Mouse (Mus musculus) megakaryocyte progenitor cell, adult 5-6 weeks (primary cell): Measurements from ENCODE around the gene Plekhf1. TPM values are rescaled to one million over a fixed set of nuclear protein-coding genes. Genes with fewer than 3 reads are reported as not detected.

Source experiments
- ATAC-seq: replicated peaks from 2 replicates; pipeline ENCODE4 v1.8.0; 2016; ENCODE audit warnings: mild to moderate bottlenecking, moderate TSS enrichment, inconsistent platforms; ENCODE audit not compliant: poor library complexity
- total RNA-seq, 2 experiments: library from RNA; stranded (forward) in 1 of 2; stranded (reverse) in 1 of 2; fragments of 157-497, 149-512 nt in 1 of 2; fragments of 200-1000 nt in 1 of 2; gene quantifications; 2 replicates each; pipeline versions ENCODE4 v1.2.3 to v1.2.4; 2015 to 2017

Plekhf1 gene
- total RNA-seq, 2 experiments from 2014 or later = 0.46 to 0.94 TPM

DNA sequence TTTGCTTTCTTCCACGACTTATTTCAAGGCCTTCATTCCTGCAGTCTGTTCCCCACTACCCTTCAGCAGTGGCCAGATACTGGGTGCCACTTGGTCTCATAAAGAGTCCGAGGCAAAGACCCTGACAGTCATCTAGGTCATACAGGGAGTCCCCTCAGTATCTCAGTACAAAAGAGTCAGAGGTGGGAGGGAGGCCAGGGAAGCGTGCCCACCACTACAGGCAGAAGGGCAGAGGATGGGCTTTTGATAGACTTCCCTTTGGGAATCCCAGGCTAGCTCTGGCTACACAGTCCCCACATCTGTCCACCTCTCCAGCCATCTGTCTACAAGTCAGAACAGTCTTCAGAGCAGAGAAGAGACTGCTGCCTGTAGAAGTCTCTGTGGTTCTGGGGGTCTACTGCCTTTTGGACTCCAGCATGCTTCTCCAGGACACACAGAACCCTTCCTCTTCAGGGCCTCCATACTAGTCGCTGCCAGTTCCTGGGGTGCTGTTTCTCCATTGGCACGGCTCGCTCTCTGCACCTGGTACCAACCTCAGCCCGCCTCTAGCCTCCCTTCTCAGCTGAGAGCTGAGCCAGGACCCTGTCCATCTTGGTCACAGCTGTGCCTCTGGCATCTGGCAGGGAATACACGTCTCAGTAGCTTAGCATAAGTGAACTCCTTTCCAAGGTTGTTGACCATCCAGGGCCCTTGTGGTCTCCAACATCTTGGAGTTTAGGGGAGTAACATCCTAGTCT lies 9.0 kb downstream of the Plekhf1 start:
- no peak for ATAC-seq

DNA sequence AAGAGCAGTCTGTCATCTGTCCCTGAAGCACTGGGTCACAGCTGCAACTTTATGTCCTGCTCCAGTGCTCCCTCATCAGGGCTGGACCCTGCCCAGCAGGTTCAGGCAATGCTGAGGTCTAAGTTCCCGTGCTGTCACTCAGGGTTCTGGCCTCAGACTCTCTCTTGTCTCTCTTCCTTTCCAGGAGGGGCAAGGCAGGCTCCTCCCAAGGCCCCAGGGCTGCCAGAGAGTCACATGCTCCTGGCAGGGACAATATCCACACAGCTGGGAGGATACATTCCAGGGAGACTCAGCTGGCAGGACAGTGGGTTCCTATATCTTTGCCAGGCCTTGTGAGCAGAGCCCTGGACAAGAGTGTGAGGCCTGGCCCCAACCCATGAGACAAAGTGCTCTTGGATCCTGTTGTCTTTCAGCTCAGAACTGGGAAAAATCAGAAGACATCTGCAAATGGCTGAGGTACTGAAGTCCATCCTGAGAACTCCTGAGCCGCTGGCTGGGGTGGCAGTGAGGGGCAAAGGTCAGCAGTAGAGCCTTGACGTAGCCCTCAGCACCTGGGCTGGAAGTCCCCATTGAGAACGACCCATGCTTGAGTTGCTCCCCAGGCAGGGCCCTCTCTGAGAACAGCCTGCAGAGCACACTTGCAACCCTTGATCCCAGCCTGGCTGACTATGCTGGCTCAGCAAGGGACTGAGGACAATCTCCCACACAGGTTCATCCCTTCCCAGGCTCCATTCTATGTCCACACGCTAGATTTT lies 10.2 kb downstream of the Plekhf1 start:
- no peak for ATAC-seq

DNA sequence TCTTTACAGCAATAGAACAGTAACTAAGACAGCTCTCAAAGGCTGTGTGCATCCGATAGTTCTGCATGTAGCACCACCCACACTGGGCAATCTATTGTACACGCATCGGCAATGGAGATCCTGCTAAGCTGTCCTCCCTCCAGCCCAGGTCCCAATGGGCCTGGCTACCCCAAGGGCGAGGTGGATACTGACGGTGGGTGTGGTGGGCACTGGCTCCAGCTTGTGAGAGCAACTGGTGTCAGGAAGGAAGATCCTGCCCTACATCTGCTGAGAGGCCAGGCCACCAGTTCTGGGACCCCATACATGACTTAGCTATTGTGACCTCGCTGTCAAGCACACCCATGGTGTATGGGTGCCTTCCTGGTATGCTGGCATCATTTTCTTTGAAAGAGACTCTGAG lies 12.1 kb downstream of the Plekhf1 start:
- ATAC-seq = no peak

DNA sequence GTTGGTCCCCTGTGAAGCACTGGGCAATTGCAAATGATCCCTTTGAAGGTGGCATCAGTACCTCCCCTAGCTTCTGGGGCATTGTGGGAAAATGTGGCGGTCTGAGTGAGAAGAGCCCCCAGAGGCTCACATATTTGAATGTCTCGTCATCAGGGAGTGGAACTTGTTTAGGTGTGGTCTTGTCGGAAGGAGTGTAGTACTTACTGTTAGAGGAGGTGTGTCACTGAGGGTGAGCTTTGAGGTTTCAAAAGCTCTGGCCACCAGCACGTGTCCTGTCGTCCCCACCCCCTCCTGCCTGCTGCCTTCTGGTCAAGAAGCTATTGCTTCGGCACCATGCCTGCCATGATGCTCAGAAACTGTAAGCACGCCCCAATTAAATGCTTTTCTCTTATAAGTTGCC lies 12.5 kb downstream of the Plekhf1 start:
- no peak for ATAC-seq

DNA sequence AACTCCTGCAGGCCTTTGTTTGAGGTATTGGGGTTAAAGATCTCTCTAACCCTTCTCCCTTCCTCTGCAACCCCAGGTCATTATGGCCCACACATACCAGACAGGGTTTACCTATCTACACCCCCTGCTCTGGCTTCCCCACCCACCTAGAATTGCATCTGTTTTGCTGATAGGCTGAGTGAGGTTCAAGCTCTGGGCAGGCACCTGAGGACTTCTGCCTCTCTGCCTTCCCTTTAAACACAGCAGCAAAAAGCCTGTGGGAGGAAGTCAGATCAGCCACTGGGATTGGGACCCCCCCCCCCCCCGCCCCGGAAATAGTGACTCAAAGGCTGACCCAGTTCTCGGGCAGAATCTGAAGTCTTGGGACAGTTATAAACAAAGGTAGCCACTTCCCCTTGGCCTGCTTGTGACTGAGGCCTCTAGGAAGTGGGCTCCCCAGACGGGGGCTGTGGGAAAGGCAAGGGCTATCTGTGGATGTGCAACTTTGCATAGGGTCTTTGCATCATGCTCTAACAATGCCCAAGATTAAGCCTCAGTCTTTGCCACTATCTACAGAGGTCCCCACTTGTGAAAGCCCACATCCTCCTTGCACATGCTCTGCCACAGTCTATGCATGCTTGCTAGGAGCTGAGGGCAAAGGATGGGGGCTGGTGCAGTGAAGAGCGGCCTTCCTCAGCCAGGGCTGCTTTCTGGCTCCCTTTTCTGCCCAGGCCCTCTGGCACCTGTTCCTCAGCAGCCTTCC lies 13.2 kb downstream of the Plekhf1 start:
- peak; percentile 80 for ATAC-seq

DNA sequence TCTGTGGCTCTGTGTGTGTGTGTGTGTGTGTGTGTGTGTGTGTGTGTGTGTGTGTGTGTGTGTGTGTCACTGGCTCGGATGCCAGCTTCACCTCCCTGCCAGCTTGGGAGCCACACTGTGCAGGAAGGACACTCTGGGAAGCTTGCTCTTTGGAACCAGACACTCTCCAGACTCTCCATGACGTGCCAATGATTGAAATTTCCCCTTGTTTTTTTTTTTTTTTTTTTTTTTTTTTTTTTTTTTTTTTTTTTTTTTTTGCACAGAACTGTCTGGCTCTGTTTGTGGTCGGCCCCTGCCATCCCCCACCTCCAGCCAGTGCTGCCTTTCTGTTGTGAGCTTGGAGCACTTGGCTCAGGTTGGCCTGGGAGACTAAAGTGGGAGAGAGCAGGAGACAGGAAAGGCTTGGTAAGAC lies 15.2 kb downstream of the Plekhf1 start:
- no peak for ATAC-seq

GRCm38 (mm10) chr7:38209478-38210152 lies 18.2 kb downstream of the Plekhf1 start:
- no peak for ATAC-seq

DNA sequence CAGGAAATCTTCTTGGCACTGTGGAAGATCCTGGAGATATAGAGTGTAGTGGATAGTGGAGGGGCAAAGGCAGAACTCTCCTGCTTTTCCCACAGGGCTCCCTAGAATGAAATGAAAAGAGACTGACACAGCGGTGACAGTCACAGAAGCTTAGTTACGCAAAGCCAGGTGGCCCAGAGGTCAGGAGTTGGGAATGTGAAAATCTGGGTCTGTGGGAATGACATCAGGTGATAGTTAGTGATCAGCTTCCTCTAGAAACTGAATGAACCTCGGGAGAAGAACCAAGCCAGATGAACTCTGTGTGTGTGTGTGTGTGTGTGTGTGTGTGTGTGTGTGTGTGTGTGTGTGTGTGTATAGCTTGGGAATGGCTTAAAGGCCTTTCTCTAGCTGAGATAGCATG lies 18.8 kb downstream of the Plekhf1 start:
- ATAC-seq = no peak

DNA sequence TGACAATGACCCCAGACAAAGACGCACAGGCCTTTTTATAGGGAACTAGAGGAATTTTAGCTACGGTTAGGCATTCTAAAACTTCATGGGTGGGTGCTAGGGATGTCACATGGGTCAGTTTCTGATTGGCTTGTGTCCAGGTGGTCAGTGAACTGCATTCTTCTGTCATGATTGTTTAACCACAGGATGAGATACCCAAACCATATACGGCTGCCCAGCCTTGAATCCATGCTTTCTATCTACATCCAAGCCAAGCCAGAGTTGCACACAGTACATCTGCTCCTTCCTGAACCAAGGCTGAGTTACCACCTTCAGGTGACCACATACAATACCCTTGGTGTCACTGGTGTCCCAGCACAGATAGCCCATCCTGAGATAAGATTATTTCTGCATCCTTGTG lies 21.3 kb downstream of the Plekhf1 start:
- ATAC-seq = no peak

GRCm38 (mm10) chr7:38205801-38206200 lies 22.0 kb downstream of the Plekhf1 start:
- ATAC-seq = no peak

GRCm38 (mm10) chr7:38204314-38204713 lies 23.5 kb downstream of the Plekhf1 start:
- no peak for ATAC-seq

- no peak for ATAC-seq
Measured at GRCm38 (mm10) chr7:38201290-38201658, 26.5 kb downstream of the Plekhf1 start.

- ATAC-seq = peak; percentile 92
Measured at GRCm38 (mm10) chr7:38200606-38201289, 27.1 kb downstream of the Plekhf1 start.

DNA sequence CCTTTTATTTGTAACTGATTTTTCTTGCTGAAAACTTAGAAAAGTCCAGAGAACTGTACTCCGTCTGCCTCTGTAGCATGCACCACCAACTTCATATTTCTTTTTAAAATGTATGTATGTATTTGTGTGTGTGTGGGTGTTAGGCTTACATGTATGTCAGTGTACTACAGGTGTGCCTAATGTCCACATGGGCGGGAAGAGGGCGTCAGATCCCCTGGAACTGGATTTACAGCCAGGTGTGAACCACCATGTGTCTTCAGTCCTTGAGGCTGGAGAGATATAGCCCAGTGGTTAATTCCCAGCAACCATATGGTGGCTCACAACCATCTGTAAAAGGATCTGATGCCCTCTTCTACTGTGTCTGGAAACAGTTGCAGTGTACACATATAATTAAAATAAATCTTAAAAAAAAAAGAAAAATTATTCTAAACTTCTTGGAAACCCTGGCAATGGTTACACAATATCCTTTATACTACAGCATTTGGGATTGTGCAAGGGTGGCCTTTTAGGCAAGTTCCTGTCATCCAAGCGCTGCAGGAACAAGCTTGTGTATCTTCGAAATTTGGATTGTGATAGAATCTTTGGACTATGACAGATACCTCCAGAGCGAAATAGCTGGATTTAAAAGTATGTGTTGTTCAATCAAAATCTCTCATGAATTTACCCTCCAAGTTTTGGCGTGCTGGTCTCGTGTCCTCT lies 27.8 kb downstream of the Plekhf1 start:
- peak; percentile 70 for ATAC-seq

DNA sequence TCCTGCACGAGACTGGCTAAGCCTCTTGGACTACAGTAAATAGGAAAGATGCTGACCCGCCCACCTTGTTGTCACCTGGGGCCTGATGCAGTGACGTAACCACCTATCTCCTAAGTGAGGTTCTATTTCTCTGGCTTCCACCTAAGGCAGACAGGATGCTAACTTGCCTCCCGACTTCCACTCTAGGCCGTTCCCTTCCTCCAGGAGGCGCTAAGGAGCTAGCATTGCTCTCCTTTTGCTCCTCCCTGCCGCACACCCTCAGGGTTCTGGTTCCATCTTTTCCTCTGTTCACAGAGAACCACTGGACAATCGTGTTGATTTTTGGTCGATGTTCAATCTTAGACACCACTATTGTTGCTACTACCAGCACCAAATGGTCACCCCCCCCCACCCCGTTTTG lies 36.2 kb downstream of the Plekhf1 start:
- peak; percentile 20; the same call in 1 of the 2 replicates for ATAC-seq

DNA sequence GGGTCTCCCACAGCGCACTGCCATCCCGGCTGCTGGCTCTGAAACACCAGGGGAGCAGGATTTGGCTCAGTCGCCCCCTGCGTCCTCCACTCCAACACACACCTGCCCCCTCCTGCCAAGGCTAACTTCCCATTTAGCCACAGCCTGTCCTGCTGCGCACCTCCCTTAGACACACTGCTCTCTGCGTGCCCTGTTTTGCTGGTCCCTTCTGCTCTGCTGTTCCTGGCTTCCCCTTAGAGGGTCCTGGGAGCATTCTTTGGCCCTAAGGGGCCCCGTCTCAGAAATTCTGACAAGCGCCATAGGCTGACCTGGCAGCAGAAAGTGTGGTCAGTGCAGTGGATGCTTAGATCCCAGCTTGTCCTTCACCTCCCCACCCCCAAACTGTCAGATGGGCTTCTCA lies 36.7 kb downstream of the Plekhf1 start:
- no peak for ATAC-seq

DNA sequence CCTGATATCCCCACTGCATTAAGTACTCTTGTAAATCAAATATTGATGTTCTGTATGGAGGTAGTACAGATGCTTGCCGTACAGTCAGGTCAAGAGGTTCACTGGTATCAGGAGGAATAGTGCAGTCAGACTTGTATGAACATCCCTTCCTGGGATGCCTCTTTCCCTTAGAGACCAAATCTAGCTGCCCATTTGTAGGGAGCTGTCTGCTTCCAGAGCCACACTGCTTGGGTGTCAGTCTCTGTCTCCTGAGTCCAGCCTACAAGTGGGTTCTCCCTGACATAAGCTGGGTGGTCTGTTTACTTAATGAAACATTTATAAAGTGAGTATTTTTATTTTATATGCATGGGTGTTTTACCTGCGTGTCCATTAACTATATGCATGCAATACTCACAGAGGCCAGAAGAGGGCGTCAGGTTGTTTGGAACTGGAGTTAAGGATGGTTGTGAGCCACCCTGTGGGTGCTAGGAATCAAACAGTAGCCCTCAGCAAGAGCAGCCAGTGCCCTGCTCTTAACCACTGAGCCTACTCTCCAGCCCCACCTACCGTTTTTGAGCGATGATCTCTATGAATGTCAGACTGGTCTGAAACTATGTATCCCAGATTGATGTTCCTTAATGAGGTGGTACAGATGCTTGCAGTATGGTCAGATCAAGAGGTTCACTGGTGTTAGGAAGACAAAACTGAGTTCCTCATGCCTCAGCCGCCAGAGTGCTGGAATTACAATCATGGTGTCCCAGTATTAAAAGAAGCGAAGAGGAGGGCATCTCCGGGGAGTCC lies 37.6 kb downstream of the Plekhf1 start:
- no peak for ATAC-seq

GRCm38 (mm10) chr7:38189136-38189982 lies 38.5 kb downstream of the Plekhf1 start:
- ATAC-seq = peak; percentile 83
